18 mouse cellular contexts compared by ENCODE assay signal in genomic region chr2:145477484-145477883, GRCm38 (mm10).
"Had no signal": no experiment of that assay in that cellular context is flagged by ENCODE, and none has a peak within 500 bp of the region (broad histone marks: within the 10 kb centered on the region; RNA-seq: fewer than 3 reads in every experiment).

No protein-coding gene starts in this region.

- DNase-seq: lung, adult 18-20 months; lung, embryonic 14.5 days; lung, postnatal 10 days; lung, postnatal 4 days; right cerebral cortex, adult 18-20 months; right cerebral cortex, postnatal 25 days; right cerebral cortex, postnatal 4 days; spleen, adult 18-20 months; thymus, adult 18-20 months; thymus, postnatal 25 days; thymus, postnatal 4 days had no signal

- H3K4me2 ChIP-seq: lung, embryonic 14.5 days; midbrain, embryonic 12.5 days; neural tube, embryonic 13.5 days; neural tube, embryonic 15.5 days had no signal

- H3K9ac ChIP-seq: liver, embryonic 14.5 days; lung, embryonic 14.5 days; midbrain, embryonic 12.5 days; neural tube, embryonic 13.5 days; neural tube, embryonic 15.5 days had no signal

- H3K4me1 ChIP-seq: midbrain, embryonic 10.5 days; midbrain, embryonic 12.5 days; neural tube, embryonic 13.5 days; neural tube, embryonic 15.5 days had no signal

- H3K9me3 ChIP-seq: midbrain, embryonic 10.5 days; midbrain, embryonic 12.5 days; neural tube, embryonic 13.5 days; neural tube, embryonic 15.5 days had no signal

- H3K4me3 ChIP-seq: midbrain, embryonic 10.5 days; midbrain, embryonic 12.5 days; myocyte; neural tube, embryonic 13.5 days; neural tube, embryonic 15.5 days had no signal

- H3K27ac ChIP-seq: liver, embryonic 14.5 days; midbrain, embryonic 10.5 days; midbrain, embryonic 12.5 days; neural tube, embryonic 13.5 days; neural tube, embryonic 15.5 days had no signal

- H3K27me3 ChIP-seq: midbrain, embryonic 12.5 days; neural tube, embryonic 13.5 days; neural tube, embryonic 15.5 days had no signal

- ATAC-seq: midbrain, embryonic 16.5 days had no signal

- H3K36me3 ChIP-seq: midbrain, embryonic 10.5 days; midbrain, embryonic 12.5 days; neural tube, embryonic 13.5 days; neural tube, embryonic 15.5 days had no signal
